Mouse (Mus musculus): ENCODE measurements around the gene Etfrf1. TPM values are rescaled to one million over a fixed set of nuclear protein-coding genes. Genes with fewer than 3 reads are reported as not detected.

The Etfrf1 gene
- polyA plus RNA-seq (2015; fragmentation: Nextera tagmentation; extraction: Ambion mirVana): 47.2 and 54.4 TPM in 2 replicates

DNA sequence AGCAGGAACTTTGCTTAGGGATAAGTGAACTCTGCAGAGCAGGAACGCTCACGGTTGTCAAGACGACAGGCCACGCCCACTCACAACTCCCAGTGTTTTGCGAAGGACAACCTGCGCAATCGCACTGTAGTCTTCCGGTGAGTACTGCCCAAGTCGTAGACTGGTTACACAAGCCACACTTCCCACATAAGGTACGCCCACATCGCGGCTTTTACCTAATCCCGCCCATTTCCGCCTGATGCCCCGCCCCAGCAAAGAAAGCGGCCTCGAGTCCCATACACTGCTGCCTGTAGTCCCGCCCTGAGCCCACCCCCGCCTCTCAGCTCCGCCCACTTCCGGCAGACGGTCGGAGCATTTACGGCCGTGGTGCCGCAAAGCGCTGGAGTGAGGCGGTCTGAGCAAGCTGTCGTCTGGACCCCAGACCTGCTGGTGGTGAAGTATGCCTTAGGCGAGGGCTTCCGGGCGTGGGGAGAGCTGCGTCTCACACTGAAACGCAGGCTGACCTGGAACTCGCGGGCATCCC is at the start of gene Etfrf1, which contains the start of gene Casc1:
Gene Etfrf1 (plus strand): TSS at position 319 of the 523 bp plus-strand sequence.
Gene Casc1 (minus strand): TSS at position 190 of the 523 bp plus-strand sequence.
- WGBS: under 1% methylated on average over 36 of the region's 36 CpGs
- no peaks in the 10 kb centered on the region; the same call in 1 of the 2 replicates for H3K27me3 ChIP-seq
- H3K4me2 ChIP-seq: peak within 1 kb of the TSS; percentile 74
- peak within 1 kb of the TSS; percentile 99 for H3K27ac ChIP-seq
- peak within 1 kb of the TSS; percentile 91 for H3K9ac ChIP-seq
- H3K4me1 ChIP-seq (replicated peaks): peaks cover 16% of the 10 kb centered on the region
- H3K9me3 ChIP-seq (replicated peaks): no peaks in the 10 kb centered on the region
- ATAC-seq (replicated peaks; ENCODE audit: insufficient number of reproducible peaks, insufficient read depth, low FRiP score, low read depth): peak; percentile 99
- peak within 1 kb of the TSS; percentile 85 for H3K4me3 ChIP-seq
- H3K36me3 ChIP-seq: 0 out of 2 replicates have a peak, but pooled peaks cover 5% of the 10 kb centered on the region

DNA sequence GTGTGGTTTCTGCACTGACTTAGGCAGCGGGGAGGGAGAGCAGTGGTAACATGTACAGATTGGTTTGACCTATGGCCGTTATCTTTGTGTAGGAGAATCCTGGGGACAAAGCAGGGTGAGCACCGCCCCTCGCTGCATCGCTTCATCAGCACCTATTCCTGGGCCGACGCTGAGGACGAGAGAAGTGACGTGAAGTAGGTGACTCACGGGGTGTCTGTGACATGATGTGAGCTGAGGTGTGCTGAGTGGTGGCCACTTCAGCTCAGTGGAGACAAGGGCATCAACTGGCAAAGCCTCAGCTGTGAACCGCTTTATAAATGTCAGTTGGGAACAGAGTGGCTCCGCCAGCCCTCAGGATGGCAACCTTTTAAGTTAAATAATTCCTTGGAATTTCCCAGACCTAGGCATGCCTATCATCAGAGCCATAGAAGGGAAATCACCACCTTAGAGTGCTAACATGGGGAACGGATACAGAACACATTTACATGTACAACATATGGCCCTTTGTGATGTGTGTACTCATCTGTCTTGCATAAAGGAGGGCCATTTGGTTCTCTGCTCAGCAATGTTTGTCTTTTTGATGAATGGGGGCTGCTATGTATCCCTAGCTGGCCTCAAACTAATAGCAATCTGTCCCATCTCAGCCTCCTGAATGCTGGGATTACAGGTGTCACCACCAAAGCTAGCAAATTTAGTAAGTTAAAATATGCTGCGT is 38.9 kb upstream of the Etfrf1 start:
- Histone ChIP-seq H3K27ac (no peak overlapping the region), H3K27me3 (peaks cover 9% of the 10 kb centered on the region; the same call in 1 of the 2 replicates)

DNA sequence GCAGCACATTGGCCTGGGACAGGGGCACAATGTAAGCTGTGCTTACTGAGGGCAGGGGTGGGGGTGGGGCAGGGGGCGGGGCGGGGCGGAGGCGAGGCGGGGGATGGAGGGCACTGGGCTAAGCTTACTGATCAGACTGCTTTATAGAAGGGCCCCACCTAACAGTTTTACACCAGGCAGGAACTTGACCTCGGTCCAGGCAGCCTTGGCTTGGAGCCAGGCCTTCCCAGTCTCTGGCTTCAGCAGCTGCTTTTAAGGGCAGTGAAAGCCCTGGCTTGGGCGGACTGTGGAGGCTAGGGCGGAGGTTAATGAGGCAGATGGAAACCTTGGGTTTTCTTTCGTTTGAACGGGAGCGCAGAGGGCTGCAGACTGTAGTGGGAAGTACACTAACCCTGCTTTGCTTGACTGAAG is 37.1 kb upstream of the Etfrf1 start:
- no peak overlapping the region; the same call in 1 of the 2 replicates for H3K27ac ChIP-seq
- H3K4me1 ChIP-seq (replicated peaks): peaks cover 45% of the 10 kb centered on the region
- ATAC-seq (replicated peaks; ENCODE audit: insufficient number of reproducible peaks, insufficient read depth, low FRiP score, low read depth): peak; percentile 88

More for the DNA sequence above, 38.9 kb upstream of the Etfrf1 start:
- Histone ChIP-seq H3K4me3 (peak overlapping the region; percentile 16), H3K9me3 (replicated peaks) (no peaks in the 10 kb centered on the region), H3K36me3 (no peaks in the 10 kb centered on the region), H3K4me2 (peak overlapping the region; percentile 50), H3K4me1 (replicated peaks) (peaks cover 45% of the 10 kb centered on the region), H3K9ac (no peak overlapping the region)
- 39% methylated on average over 14 of the region's 14 CpGs for WGBS
- ATAC-seq (replicated peaks; ENCODE audit: insufficient number of reproducible peaks, insufficient read depth, low FRiP score, low read depth): peak; percentile 49

DNA sequence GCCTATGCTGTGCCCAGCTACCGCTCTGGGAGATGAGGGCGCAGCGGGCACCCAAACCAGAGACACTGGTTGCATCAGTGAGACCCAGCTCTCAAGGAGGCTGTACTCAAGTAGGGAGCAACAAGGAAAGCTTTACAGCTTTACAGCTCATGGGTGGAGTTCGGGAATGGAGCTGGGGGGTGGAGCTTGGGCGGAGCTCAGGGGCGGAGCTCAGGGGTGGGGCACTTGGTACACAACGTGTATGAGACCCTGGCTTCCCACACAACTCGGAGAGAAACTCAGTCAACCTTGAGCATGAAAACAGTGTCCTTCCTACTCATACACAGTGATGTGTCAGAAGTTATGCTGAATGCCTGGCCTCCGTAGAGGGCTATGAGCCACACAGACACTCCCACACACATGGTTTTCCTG is 35.4 kb upstream of the Etfrf1 start:
- Histone ChIP-seq H3K36me3 (no peaks in the 10 kb centered on the region), H3K4me1 (replicated peaks) (peaks cover 45% of the 10 kb centered on the region), H3K4me2 (no peak overlapping the region; the same call in 1 of the 2 replicates), H3K27ac (no peak overlapping the region), H3K27me3 (peaks cover 9% of the 10 kb centered on the region; the same call in 1 of the 2 replicates), H3K9ac (no peak overlapping the region), H3K4me3 (no peak overlapping the region), H3K9me3 (replicated peaks) (no peaks in the 10 kb centered on the region)
- no peak for ATAC-seq (replicated peaks; ENCODE audit: insufficient number of reproducible peaks, insufficient read depth, low FRiP score, low read depth)
- WGBS: 41% methylated on average over 9 of the region's 9 CpGs

More for the DNA sequence above, 37.1 kb upstream of the Etfrf1 start:
- Histone ChIP-seq H3K4me3 (no peak overlapping the region), H3K27me3 (peaks cover 9% of the 10 kb centered on the region; the same call in 1 of the 2 replicates), H3K36me3 (no peaks in the 10 kb centered on the region), H3K4me2 (peak overlapping the region; percentile 0; the same call in 1 of the 2 replicates), H3K9me3 (replicated peaks) (no peaks in the 10 kb centered on the region), H3K9ac (no peak overlapping the region)
- 2% methylated on average over 11 of the region's 11 CpGs for WGBS

DNA sequence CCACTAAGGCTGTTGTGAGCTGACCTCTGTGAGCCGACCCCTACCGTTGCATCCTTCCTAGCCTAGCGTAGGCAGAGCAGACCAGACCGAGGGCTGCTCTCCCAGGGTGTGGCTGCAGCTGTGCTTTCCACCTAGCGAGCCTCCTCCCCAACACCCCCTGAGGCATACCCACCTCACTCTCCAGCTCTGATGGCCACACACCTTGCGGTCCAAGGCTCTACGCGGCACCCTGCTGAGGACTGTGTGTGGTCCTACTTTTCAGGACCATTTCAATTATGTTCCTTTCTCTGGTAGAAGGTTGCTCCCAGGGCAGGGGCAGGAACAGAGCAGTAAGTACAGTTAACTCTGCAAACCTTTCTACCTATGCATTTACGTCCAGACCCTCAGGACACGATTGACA is 34.5 kb upstream of the Etfrf1 start:
- 70% methylated on average over 10 of the region's 10 CpGs for WGBS
- no peak for ATAC-seq (replicated peaks; ENCODE audit: insufficient number of reproducible peaks, insufficient read depth, low FRiP score, low read depth)

DNA sequence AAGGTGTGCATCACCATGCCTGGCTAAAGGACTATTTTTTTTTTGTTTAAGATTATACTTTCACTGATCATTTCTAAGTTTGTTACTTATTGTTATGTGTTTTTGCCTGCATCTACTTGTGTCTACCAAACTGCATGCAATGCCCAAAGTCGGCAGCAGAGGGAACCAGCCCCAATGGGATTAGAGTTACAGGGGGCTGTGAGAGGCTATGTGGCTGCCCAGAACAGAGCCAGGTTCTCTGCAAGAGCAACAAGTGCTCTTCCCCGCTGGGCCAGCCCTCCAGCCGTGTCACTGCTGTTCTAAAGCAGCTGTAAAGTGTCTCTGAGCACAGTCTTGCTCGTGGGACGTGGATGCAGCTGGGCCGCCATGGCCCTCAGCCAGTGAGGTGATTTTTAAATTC is 31.3 kb upstream of the Etfrf1 start:
- Histone ChIP-seq H3K4me3 (no peak overlapping the region), H3K4me2 (no peak overlapping the region), H3K27me3 (peaks cover 9% of the 10 kb centered on the region; the same call in 1 of the 2 replicates), H3K36me3 (no peaks in the 10 kb centered on the region), H3K4me1 (replicated peaks) (peaks cover 21% of the 10 kb centered on the region), H3K27ac (no peak overlapping the region), H3K9me3 (replicated peaks) (no peaks in the 10 kb centered on the region), H3K9ac (no peak overlapping the region)
- ATAC-seq (replicated peaks; ENCODE audit: insufficient number of reproducible peaks, insufficient read depth, low FRiP score, low read depth): no peak
- 47% methylated on average over 6 of the region's 6 CpGs for WGBS

More for the DNA sequence above, 34.5 kb upstream of the Etfrf1 start:
- no peak overlapping the region for H3K4me2 ChIP-seq
- H3K27ac ChIP-seq: no peak overlapping the region
- H3K36me3 ChIP-seq: no peaks in the 10 kb centered on the region
- H3K9me3 ChIP-seq (replicated peaks): no peaks in the 10 kb centered on the region
- H3K9ac ChIP-seq: no peak overlapping the region
- peaks cover 42% of the 10 kb centered on the region for H3K4me1 ChIP-seq (replicated peaks)
- H3K27me3 ChIP-seq: peaks cover 9% of the 10 kb centered on the region; the same call in 1 of the 2 replicates
- no peak overlapping the region for H3K4me3 ChIP-seq

DNA sequence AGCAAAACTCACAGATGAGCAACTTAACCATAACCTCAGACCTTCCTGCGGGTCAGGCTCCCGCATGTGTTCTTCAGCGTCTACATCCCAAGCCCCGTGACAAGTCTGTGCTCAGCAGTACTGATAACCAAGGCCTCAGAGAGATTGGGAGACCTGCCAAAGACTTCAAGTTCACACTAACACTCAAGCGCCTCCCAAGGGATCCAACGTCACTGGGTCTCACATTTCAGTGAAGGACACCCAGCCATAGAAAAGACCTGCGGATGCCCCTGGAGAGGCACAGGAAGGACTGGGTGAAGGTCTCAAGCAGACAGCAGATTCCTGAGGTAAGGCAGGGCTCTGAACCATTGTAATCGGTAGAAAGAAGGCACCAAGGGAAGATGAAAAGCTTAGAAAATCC is 28.9 kb upstream of the Etfrf1 start:
- H3K9me3 ChIP-seq (replicated peaks): no peaks in the 10 kb centered on the region
- H3K4me1 ChIP-seq (replicated peaks): peaks cover 9% of the 10 kb centered on the region
- WGBS: 16% methylated on average over 8 of the region's 8 CpGs
- peak overlapping the region; percentile 22 for H3K4me3 ChIP-seq
- H3K9ac ChIP-seq: no peak overlapping the region
- no peaks in the 10 kb centered on the region for H3K27me3 ChIP-seq
- ATAC-seq (replicated peaks; ENCODE audit: insufficient number of reproducible peaks, insufficient read depth, low FRiP score, low read depth): peak; percentile 67
- H3K4me2 ChIP-seq: peak overlapping the region; percentile 30
- H3K27ac ChIP-seq: peak overlapping the region; percentile 62
- no peaks in the 10 kb centered on the region for H3K36me3 ChIP-seq

DNA sequence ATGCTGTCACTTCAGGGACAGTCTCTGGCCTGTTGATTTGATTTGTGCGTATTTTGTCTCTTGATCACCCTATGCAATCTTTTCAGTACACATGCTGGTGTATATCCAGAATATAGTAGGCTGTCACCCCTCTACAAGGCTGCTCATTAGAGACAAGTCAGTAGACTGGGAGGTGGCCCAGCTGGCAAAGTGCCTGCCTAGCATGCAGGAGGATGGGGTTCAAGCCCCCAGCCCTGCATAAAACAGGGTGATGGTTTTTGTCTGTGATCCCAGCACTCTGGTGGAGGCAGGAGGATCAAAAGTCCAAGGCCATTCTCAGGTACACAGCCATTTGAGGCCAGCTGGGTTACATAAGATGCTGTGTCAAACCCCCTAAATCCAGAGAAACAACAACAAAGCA is 24.8 kb upstream of the Etfrf1 start:
- no peaks in the 10 kb centered on the region for H3K9me3 ChIP-seq (replicated peaks)
- 90% methylated on average over 1 of the region's 1 CpGs for WGBS
- no peaks in the 10 kb centered on the region for H3K36me3 ChIP-seq
- H3K4me3 ChIP-seq: no peak overlapping the region
- no peak for ATAC-seq (replicated peaks; ENCODE audit: insufficient number of reproducible peaks, insufficient read depth, low FRiP score, low read depth)
- no peak overlapping the region for H3K9ac ChIP-seq
- H3K4me1 ChIP-seq (replicated peaks): peaks cover 9% of the 10 kb centered on the region
- H3K27ac ChIP-seq: no peak overlapping the region
- H3K4me2 ChIP-seq: no peak overlapping the region
- no peaks in the 10 kb centered on the region for H3K27me3 ChIP-seq

DNA sequence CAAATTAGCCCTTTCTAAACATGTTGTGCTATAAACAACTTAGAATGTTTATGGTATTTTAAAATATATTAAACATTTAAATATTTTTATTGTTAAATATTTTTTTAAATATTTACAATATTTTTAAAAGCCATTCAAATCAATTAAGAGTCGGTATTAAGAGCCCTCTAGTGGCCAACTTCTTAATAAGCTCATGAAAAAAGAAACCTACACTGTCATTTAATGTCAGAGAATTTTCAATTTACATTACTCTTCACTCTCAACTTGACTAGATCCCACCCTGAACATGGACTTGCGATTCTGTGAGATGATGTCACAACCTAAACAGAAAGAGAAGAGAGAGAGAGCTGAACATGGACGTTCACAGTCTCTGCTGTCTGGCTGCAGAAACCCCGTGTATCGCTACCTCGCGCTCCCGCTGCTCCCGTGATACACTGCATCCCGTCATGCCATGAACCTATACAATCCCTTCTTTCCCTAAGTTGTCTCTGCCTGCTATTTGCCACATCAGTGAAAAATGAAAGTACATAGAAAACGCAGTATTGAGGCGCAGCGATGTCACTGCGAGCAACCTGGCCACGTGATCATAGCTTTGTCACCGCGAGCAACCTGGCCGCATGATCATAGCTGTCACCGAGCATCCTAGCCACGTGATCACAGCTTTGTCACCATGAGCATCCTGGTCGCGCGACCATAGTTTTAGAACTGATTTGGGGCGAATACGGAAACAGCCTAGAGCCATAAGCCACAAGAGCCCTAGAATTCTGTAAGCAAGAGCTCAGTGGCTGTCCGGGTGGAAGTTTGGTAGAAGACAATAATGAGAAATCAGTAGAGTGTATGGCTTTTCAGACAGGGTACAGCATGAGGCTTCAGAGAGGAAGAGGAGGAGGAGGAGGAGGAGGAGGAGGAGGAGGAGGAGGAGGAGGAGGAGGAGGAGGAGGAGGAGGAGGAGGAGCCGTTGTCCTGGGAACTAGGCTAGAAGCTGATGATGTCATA is 23.5 kb upstream of the Etfrf1 start:
- no peak overlapping the region for H3K27ac ChIP-seq
- no peaks in the 10 kb centered on the region for H3K9me3 ChIP-seq (replicated peaks)
- no peak overlapping the region for H3K9ac ChIP-seq
- H3K27me3 ChIP-seq: no peaks in the 10 kb centered on the region
- WGBS: 56% methylated on average over 27 of the region's 27 CpGs
- H3K4me1 ChIP-seq (replicated peaks): peaks cover under 1% of the 10 kb centered on the region
- peak overlapping the region; percentile 56 for H3K4me2 ChIP-seq
- ATAC-seq (replicated peaks; ENCODE audit: insufficient number of reproducible peaks, insufficient read depth, low FRiP score, low read depth): no peak
- peak overlapping the region; percentile 35 for H3K4me3 ChIP-seq
- no peaks in the 10 kb centered on the region for H3K36me3 ChIP-seq

DNA sequence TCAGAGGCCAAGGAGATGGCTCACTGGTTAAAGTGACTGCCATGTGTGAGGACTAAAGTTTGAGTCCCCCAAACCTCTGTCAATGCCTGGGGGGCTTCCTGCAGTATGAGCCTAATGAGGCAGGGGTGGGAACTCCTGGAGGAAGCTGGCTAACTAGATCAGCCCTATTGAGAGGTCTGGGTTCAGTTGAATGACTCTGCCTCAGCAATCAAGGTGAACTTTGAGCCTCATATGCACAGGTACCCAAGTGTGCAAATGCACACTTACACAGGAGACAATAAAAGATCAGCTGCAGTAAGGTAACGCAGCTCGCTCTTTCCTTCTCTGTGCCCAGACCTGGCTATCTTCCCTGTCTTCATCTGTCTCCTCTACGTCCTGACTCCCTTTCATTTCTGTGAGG is 17.9 kb upstream of the Etfrf1 start:
- Histone ChIP-seq H3K4me3 (no peak overlapping the region), H3K27me3 (no peaks in the 10 kb centered on the region), H3K4me2 (no peak overlapping the region), H3K9me3 (replicated peaks) (no peaks in the 10 kb centered on the region), H3K36me3 (no peaks in the 10 kb centered on the region), H3K9ac (no peak overlapping the region), H3K4me1 (replicated peaks) (no peaks in the 10 kb centered on the region), H3K27ac (no peak overlapping the region)
- WGBS: 65% methylated on average over 3 of the region's 3 CpGs
- no peak for ATAC-seq (replicated peaks; ENCODE audit: insufficient number of reproducible peaks, insufficient read depth, low FRiP score, low read depth)

DNA sequence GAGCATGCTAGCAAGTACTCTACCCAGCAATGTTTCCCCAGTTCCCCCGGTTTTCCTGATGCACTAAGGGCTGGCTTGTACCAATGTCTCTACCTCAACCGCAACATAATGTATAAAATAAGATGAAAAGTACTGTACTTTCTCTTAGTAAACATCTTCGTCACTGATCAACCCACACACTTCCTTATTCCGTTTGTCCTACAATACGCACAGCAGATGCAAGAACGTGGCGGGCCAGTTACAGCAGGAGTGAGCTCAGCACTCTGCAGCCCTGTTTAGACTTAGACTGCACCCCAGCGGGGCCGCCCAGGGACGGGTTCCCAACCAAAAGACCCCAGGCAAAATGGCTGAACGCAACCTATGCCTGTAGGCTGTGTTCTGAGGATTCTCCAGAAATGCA is 17.5 kb upstream of the Etfrf1 start:
- Histone ChIP-seq H3K9me3 (replicated peaks) (no peaks in the 10 kb centered on the region), H3K4me3 (no peak overlapping the region), H3K36me3 (no peaks in the 10 kb centered on the region), H3K4me2 (no peak overlapping the region), H3K27me3 (no peaks in the 10 kb centered on the region), H3K4me1 (replicated peaks) (no peaks in the 10 kb centered on the region), H3K9ac (no peak overlapping the region), H3K27ac (no peak overlapping the region)
- 70% methylated on average over 11 of the region's 11 CpGs for WGBS
- no peak for ATAC-seq (replicated peaks; ENCODE audit: insufficient number of reproducible peaks, insufficient read depth, low FRiP score, low read depth)

Measured in heart, embryonic 15.5 days (tissue).